Mouse (Mus musculus) cortical plate, adult 2 months (tissue): Measurements from ENCODE around the gene Tmem184c. TPM values are rescaled to one million over a fixed set of nuclear protein-coding genes. Genes with fewer than 3 reads are reported as not detected.

Experiments used
- H3K27ac ChIP-seq: fragments of 200-500 bp; 2 replicates; pipeline ENCODE4 v1.5.1; 2012; ENCODE audit warnings: low read length, control low read depth, inconsistent platforms; ENCODE audit not compliant: insufficient read depth
- H3K4me1 ChIP-seq: fragments of 200-500 bp; 2 replicates; pipeline ENCODE4 v1.6.1; 2011; ENCODE audit warnings: low read length; ENCODE audit not compliant: control insufficient read depth, insufficient read depth
- H3K4me3 ChIP-seq: fragments of 200-500 bp; 2 replicates; pipeline ENCODE4 v1.5.1; 2011; ENCODE audit warnings: mild to moderate bottlenecking, low read length, control low read depth; ENCODE audit not compliant: insufficient read depth
- CTCF ChIP-seq: fragments of 200-500 bp; IDR thresholded peaks from 2 replicates; pipeline ENCODE4 v1.5.1; 2011; ENCODE audit warnings: mild to moderate bottlenecking, control low read depth, low read length; ENCODE audit not compliant: insufficient read depth; ENCODE audit errors: extremely low read depth
- POLR2A ChIP-seq: fragments of 200-500 bp; IDR thresholded peaks from 2 replicates; pipeline ENCODE4 v1.6.1; 2011; ENCODE audit warnings: mild to moderate bottlenecking, low read length, control low read depth; ENCODE audit not compliant: insufficient read depth; ENCODE audit errors: extremely low read depth
- polyA plus RNA-seq: library from polyadenylated mRNA; depleted of rRNA; stranded (reverse); fragments of >200 nt; gene quantifications from 2 replicates; pipeline ENCODE4 v1.2.3, GENCODE M21; 2012; rRNA removed

Tmem184c gene
- polyA plus RNA-seq, 1 experiment = 60.7 TPM

DNA sequence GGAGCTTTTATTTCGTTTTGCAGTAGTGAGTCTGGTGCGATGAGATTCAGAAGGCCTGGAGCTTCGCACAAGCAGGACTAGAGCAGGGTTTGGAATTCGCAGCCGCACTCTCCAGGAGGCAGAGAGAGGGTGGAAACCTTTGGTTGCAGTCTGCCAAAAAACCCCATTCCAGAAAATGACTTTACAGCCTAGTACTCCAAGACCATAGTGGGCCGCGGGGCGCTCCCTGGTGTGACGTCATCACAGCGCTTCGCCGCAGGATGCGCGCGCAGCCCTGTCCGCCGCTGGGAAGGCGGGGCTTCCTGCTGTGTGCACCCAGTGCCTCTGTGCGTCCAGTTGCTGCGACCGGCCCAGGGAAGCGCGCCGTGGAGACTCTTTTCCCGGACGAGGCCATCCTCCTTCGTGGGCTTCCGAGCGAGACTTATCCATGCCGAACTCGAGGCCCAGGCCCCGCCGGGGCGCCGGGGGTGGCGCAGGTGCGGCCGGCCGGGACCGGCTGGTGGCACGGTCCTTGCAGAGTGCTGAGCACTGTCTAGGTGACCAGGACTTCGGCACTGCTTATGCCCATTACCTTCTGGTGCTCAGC is 61.3 kb downstream of the Tmem184c start, which contains the start of gene Prmt9:
TSS of gene Prmt9 (plus strand) at position 277 of the 586 bp plus-strand sequence.
- TF ChIP-seq POLR2A = peak; percentile 94
- TF ChIP-seq CTCF = no peak
- Histone ChIP-seq H3K4me3 (peak within 1 kb of the TSS; percentile 96), H3K4me1 (no peaks in the 10 kb centered on the region; the same call in none of the 2 replicates), H3K27ac (peak within 1 kb of the TSS; percentile 73)

Other genes with a start within 250 kb of the Tmem184c start
- 22.2 and 22.4 TPM in 2 replicates for gene Arhgap10, start 92.7 kb downstream of the Tmem184c start, polyA plus RNA-seq
- 19.4 and 19.5 TPM in 2 replicates for gene Prmt9, start 61.3 kb downstream of the Tmem184c start, polyA plus RNA-seq
- 4.8 and 5.1 TPM in 2 replicates for gene Ednra, start 113.8 kb upstream of the Tmem184c start, polyA plus RNA-seq